Mouse (Mus musculus): ENCODE measurements at regions not wholly inside any gene's neighbourhood (a gene's known extent, or its start where the extent isn't known, plus 50 kb on each side); places are given as distances from the start of the nearest gene placed in this dataset.

DNA sequence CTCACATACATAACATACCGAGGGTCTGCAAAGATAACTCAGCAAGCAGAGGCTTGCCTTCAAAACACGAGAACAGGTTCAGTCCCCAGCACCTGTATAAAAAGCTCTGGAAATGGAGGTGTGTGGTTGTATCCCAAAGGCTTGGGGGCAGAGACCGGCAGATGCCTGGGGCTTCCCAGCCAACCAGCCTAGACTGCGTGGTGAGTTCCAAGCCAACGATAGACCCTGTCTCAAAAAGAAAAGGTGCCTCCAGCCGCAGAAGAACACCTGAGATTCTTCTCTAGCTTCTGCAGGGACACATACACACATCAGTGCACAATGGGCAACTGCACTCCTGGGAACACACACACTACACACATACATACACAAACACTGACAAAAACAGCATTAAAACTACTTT lies 125.0 kb downstream of the Plekhb2 start:
- H3K9ac ChIP-seq (ENCODE audit: control insufficient read depth, low read depth, low read length, poor library complexity, severe bottlenecking) = no peak overlapping the region
- TF ChIP-seq MEF2A (IDR thresholded peaks at IDR 0.05; ENCODE audit: extremely low read depth, insufficient replicate concordance, low read depth, low read length, poor library complexity, severe bottlenecking) (no peak), JUND (IDR thresholded peaks at IDR 0.05; ENCODE audit: low read depth, low read length) (no peak), USF2 (IDR thresholded peaks at IDR 0.05; ENCODE audit: borderline replicate concordance in 1 of 2, insufficient read depth in 1 of 2, low read depth in 1 of 2, low read length in 2 of 2) (no peak), BHLHE40 (IDR thresholded peaks at IDR 0.05; ENCODE audit: borderline replicate concordance, low read depth, low read length) (no peak), POLR2AphosphoS5 (IDR thresholded peaks at IDR 0.05; ENCODE audit: borderline replicate concordance, low read depth, low read length) (no peak), MAX (IDR thresholded peaks at IDR 0.05; ENCODE audit: low read length) (no peak), MAZ (IDR thresholded peaks at IDR 0.05; ENCODE audit: low read depth, low read length) (no peak), ZC3H11A (IDR thresholded peaks at IDR 0.05; ENCODE audit: low read depth, low read length) (no peak), USF1 (IDR thresholded peaks at IDR 0.05; ENCODE audit: low read depth, low read length) (no peak), NELFE (IDR thresholded peaks at IDR 0.05; ENCODE audit: low read depth, low read length) (no peak), TCF12 (IDR thresholded peaks at IDR 0.05; ENCODE audit: low read depth, low read length) (no peak), NRF1 (IDR thresholded peaks at IDR 0.05; ENCODE audit: insufficient read depth, low read depth, low read length, poor library complexity, severe bottlenecking) (no peak), CHD2 (IDR thresholded peaks at IDR 0.05; ENCODE audit: low read length) (no peak), HCFC1 (IDR thresholded peaks at IDR 0.05; ENCODE audit: low read depth, low read length) (no peak), TAL1 (IDR thresholded peaks at IDR 0.05; ENCODE audit: low read length) (no peak), MAFK (IDR thresholded peaks at IDR 0.05; ENCODE audit: borderline replicate concordance, low read depth, low read length) (no peak)

DNA sequence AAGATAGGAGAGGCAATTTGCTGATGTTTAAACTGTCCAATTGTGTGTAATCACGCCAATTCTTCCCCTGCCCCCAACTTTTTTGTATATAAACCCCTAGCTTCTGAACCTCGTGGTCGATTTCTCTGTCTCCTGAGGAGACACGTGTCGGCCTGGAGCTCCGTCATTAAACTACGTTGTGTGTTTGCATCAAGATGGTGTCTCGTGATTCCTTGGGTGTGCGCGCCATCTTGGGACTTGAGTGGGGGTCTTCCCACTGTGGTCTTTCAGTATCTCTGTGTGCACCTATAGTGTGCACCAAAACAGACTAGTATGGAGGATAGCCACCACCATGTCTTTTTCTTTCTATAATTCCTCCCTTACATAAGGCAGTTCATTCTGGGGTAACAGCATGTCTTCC lies 128.4 kb downstream of the Plekhb2 start:
- TF ChIP-seq SMC3 (IDR thresholded peaks at IDR 0.05; ENCODE audit: low read depth, low read length) = no peak
- TF ChIP-seq ELF1 (IDR thresholded peaks at IDR 0.05; ENCODE audit: low read depth, low read length) = no peak
- TF ChIP-seq EP300 (IDR thresholded peaks at IDR 0.05; ENCODE audit: low read depth in 1 of 2, low read length in 2 of 2) = no peak
- no peak for TF ChIP-seq TCF12 (IDR thresholded peaks at IDR 0.05; ENCODE audit: low read depth, low read length)
- no peak for TF ChIP-seq MEF2A (IDR thresholded peaks at IDR 0.05; ENCODE audit: extremely low read depth, insufficient replicate concordance, low read depth, low read length, poor library complexity, severe bottlenecking)
- no peak for TF ChIP-seq SIN3A (IDR thresholded peaks at IDR 0.05; ENCODE audit: low read length)
- TF ChIP-seq POLR2AphosphoS5 (IDR thresholded peaks at IDR 0.05; ENCODE audit: borderline replicate concordance, low read depth, low read length) = no peak
- no peak for TF ChIP-seq NRF1 (IDR thresholded peaks at IDR 0.05; ENCODE audit: insufficient read depth, low read depth, low read length, poor library complexity, severe bottlenecking)
- no peak for TF ChIP-seq RAD21 (IDR thresholded peaks at IDR 0.05; ENCODE audit: low read depth, low read length)
- no peak for TF ChIP-seq ZMIZ1 (IDR thresholded peaks at IDR 0.05; ENCODE audit: low read depth, low read length)
- no peak for TF ChIP-seq CHD1 (IDR thresholded peaks at IDR 0.05; ENCODE audit: low read depth, low read length)
- TF ChIP-seq UBTF (IDR thresholded peaks at IDR 0.05; ENCODE audit: borderline replicate concordance, insufficient read depth, low read depth, low read length) = no peak
- no peak for TF ChIP-seq POLR2AphosphoS2 (IDR thresholded peaks at IDR 0.05; ENCODE audit: low read length)
- no peak for DNase-seq (ENCODE audit: low read depth, low spot score)
- no peak overlapping the region for H3K4me3 ChIP-seq (ENCODE audit: control insufficient read depth in 1 of 2, insufficient read depth in 1 of 2, low read depth in 2 of 2, low read length in 2 of 2)
- H3K27me3 ChIP-seq (ENCODE audit: control insufficient read depth in 1 of 2, insufficient read depth in 2 of 2, low read length in 2 of 2) = no peaks in the 10 kb centered on the region
- no peak overlapping the region for H3K27ac ChIP-seq (ENCODE audit: control insufficient read depth, low read depth, low read length)
- H3K9me3 ChIP-seq (replicated peaks; ENCODE audit: insufficient read depth, low read length) = no peaks in the 10 kb centered on the region
- H3K9ac ChIP-seq (ENCODE audit: control insufficient read depth, low read depth, low read length, poor library complexity, severe bottlenecking) = no peak overlapping the region
- H3K4me1 ChIP-seq (ENCODE audit: control insufficient read depth in 1 of 2, insufficient read depth in 2 of 2, low read length in 2 of 2) = no peaks in the 10 kb centered on the region
- H3K36me3 ChIP-seq (ENCODE audit: control insufficient read depth in 1 of 2, insufficient read depth in 2 of 2, low read length in 2 of 2) = no peaks in the 10 kb centered on the region
- H3K79me2 ChIP-seq (ENCODE audit: control insufficient read depth, insufficient read depth, low read length, poor library complexity) = no peaks in the 10 kb centered on the region

More for the DNA sequence above, 125.0 kb downstream of the Plekhb2 start:
- H3K27ac ChIP-seq (ENCODE audit: control insufficient read depth, low read depth, low read length) = no peak overlapping the region
- H3K79me2 ChIP-seq (ENCODE audit: control insufficient read depth, insufficient read depth, low read length, poor library complexity) = no peaks in the 10 kb centered on the region
- no peak overlapping the region for H3K4me3 ChIP-seq (ENCODE audit: control insufficient read depth in 1 of 2, insufficient read depth in 1 of 2, low read depth in 2 of 2, low read length in 2 of 2)
- no peaks in the 10 kb centered on the region for H3K4me1 ChIP-seq (ENCODE audit: control insufficient read depth in 1 of 2, insufficient read depth in 2 of 2, low read length in 2 of 2)
- H3K27me3 ChIP-seq (ENCODE audit: control insufficient read depth in 1 of 2, insufficient read depth in 2 of 2, low read length in 2 of 2) = no peaks in the 10 kb centered on the region
- no peak for DNase-seq (ENCODE audit: low read depth, low spot score)
- no peaks in the 10 kb centered on the region for H3K9me3 ChIP-seq (replicated peaks; ENCODE audit: insufficient read depth, low read length)
- H3K36me3 ChIP-seq (ENCODE audit: control insufficient read depth in 1 of 2, insufficient read depth in 2 of 2, low read length in 2 of 2) = no peaks in the 10 kb centered on the region
